Mouse (Mus musculus): ENCODE results near the gene Chmp2a. TPM values are rescaled to one million over a fixed set of nuclear protein-coding genes. Genes with fewer than 3 reads are reported as not detected.

The Chmp2a gene
- polyA plus RNA-seq, 1 experiment: 183 TPM

- peak overlapping the region; percentile 79 for H3K4me3 ChIP-seq (replicated peaks; ENCODE audit: control insufficient read depth, low read depth, low read length)
Observed at GRCm38 (mm10) chr7:13038621-13039169, 4.1 kb upstream of the Chmp2a start.

DNA sequence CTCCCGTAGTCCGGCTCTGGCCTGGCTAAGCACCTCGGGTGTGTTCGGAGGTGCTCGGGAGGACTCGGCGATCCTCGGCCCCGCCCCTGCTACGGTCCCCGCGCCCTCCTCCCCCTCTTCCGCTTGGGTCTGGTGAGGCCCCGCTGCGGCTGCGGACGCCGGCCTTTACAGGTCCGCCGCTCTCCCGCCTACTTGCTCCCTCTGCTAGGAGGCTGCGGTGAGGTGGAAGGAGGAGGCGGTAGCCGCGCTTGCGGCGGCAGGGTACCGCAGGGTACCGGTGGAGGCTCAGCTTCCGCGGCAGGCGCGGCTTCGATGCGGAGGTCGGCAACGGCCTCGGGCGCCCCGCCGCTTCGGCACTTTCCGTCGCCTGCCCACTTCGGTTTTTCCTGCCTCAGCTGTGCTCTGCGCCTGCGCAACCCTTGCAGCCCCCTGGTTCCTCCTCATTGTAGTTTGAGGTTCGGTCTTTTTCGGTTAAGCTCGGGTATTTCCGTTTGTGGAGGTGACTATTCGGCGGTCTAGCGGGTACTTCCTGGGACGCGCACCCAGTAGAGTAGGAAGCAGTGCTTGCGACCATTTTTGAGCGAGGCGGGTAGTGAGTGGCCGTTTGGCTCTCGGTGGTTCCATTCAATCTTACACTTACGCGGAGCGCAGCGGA is 3.4 kb upstream of the Chmp2a start, which contains the start of gene Ube2m:
TSS of gene Ube2m (minus strand) at position 375 of the 655 bp plus-strand sequence.
- peak within 1 kb of the TSS; percentile 100 for H3K27ac ChIP-seq (ENCODE audit: control insufficient read depth, insufficient read depth, low read depth, low read length, poor library complexity)
- peaks cover 10% of the 10 kb centered on the region; the same call in 1 of the 2 replicates for H3K4me1 ChIP-seq (ENCODE audit: control insufficient read depth, insufficient read depth, low read length)
- WGBS: under 1% methylated on average over 64 of the region's 65 CpGs
- TF ChIP-seq CTCF (IDR thresholded peaks at IDR 0.05; ENCODE audit: control insufficient read depth, insufficient read depth, low read length) (no peak), POLR2A (IDR thresholded peaks at IDR 0.05; ENCODE audit: borderline replicate concordance, control insufficient read depth, low read depth, low read length) (peak; percentile 94; the same call in 1 of the 2 replicates)
- peak within 1 kb of the TSS; percentile 79 for H3K4me3 ChIP-seq (replicated peaks; ENCODE audit: control insufficient read depth, low read depth, low read length)

More at GRCm38 (mm10) chr7:13038621-13039169, 4.1 kb upstream of the Chmp2a start:
- TF ChIP-seq POLR2A (IDR thresholded peaks at IDR 0.05; ENCODE audit: borderline replicate concordance, control insufficient read depth, low read depth, low read length) (no peak), CTCF (IDR thresholded peaks at IDR 0.05; ENCODE audit: control insufficient read depth, insufficient read depth, low read length) (no peak)
- 4% methylated on average over 15 of the region's 15 CpGs for WGBS
- Histone ChIP-seq H3K27ac (ENCODE audit: control insufficient read depth, insufficient read depth, low read depth, low read length, poor library complexity) (peak overlapping the region; percentile 100), H3K4me1 (ENCODE audit: control insufficient read depth, insufficient read depth, low read length) (peaks cover 12% of the 10 kb centered on the region)

DNA sequence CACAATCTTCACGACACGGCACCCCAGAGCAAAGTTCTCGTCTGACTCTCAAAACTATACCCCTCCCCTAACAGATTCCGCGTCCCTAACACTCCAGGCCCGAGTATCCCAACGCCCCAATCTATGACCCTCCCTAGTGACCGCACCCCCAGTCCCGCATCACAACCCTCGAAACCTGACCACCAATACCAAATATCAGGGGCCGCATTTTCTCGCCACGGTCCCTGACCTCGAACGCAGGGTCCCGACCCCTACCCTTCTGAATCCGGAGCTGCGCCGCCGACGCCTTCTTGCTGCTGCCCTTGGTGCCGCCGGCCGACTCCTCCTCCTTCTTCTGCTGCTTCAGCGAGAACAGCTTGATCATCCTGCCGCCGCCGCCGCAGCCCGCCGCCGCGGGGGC is 2.8 kb upstream of the Chmp2a start:
- peak overlapping the region; percentile 79 for H3K4me3 ChIP-seq (replicated peaks; ENCODE audit: control insufficient read depth, low read depth, low read length)
- TF ChIP-seq POLR2A (IDR thresholded peaks at IDR 0.05; ENCODE audit: borderline replicate concordance, control insufficient read depth, low read depth, low read length) (no peak), CTCF (IDR thresholded peaks at IDR 0.05; ENCODE audit: control insufficient read depth, insufficient read depth, low read length) (no peak)
- H3K4me1 ChIP-seq (ENCODE audit: control insufficient read depth, insufficient read depth, low read length): peaks cover 7% of the 10 kb centered on the region; the same call in 1 of the 2 replicates
- peak overlapping the region; percentile 100 for H3K27ac ChIP-seq (ENCODE audit: control insufficient read depth, insufficient read depth, low read depth, low read length, poor library complexity)
- under 1% methylated on average over 32 of the region's 33 CpGs for WGBS

GRCm38 (mm10) chr7:13036806-13037205 is 2.2 kb upstream of the Chmp2a start:
- Histone ChIP-seq H3K27ac (ENCODE audit: control insufficient read depth, insufficient read depth, low read depth, low read length, poor library complexity) (no peak overlapping the region), H3K4me1 (ENCODE audit: control insufficient read depth, insufficient read depth, low read length) (peaks cover 7% of the 10 kb centered on the region; the same call in 1 of the 2 replicates), H3K4me3 (replicated peaks; ENCODE audit: control insufficient read depth, low read depth, low read length) (peak overlapping the region; percentile 79)
- 36% methylated on average over 4 of the region's 4 CpGs for WGBS
- TF ChIP-seq POLR2A (IDR thresholded peaks at IDR 0.05; ENCODE audit: borderline replicate concordance, control insufficient read depth, low read depth, low read length) (no peak), CTCF (IDR thresholded peaks at IDR 0.05; ENCODE audit: control insufficient read depth, insufficient read depth, low read length) (no peak)

- no peak overlapping the region for H3K4me3 ChIP-seq (replicated peaks; ENCODE audit: control insufficient read depth, low read depth, low read length)
- H3K27ac ChIP-seq (ENCODE audit: control insufficient read depth, insufficient read depth, low read depth, low read length, poor library complexity): no peak overlapping the region
- TF ChIP-seq POLR2A (IDR thresholded peaks at IDR 0.05; ENCODE audit: borderline replicate concordance, control insufficient read depth, low read depth, low read length) (no peak), CTCF (IDR thresholded peaks at IDR 0.05; ENCODE audit: control insufficient read depth, insufficient read depth, low read length) (no peak)
- peaks cover 7% of the 10 kb centered on the region; the same call in 1 of the 2 replicates for H3K4me1 ChIP-seq (ENCODE audit: control insufficient read depth, insufficient read depth, low read length)
- WGBS: 77% methylated on average over 17 of the region's 17 CpGs
Observed at GRCm38 (mm10) chr7:13035211-13035855, 726 bp upstream of the Chmp2a start.

DNA sequence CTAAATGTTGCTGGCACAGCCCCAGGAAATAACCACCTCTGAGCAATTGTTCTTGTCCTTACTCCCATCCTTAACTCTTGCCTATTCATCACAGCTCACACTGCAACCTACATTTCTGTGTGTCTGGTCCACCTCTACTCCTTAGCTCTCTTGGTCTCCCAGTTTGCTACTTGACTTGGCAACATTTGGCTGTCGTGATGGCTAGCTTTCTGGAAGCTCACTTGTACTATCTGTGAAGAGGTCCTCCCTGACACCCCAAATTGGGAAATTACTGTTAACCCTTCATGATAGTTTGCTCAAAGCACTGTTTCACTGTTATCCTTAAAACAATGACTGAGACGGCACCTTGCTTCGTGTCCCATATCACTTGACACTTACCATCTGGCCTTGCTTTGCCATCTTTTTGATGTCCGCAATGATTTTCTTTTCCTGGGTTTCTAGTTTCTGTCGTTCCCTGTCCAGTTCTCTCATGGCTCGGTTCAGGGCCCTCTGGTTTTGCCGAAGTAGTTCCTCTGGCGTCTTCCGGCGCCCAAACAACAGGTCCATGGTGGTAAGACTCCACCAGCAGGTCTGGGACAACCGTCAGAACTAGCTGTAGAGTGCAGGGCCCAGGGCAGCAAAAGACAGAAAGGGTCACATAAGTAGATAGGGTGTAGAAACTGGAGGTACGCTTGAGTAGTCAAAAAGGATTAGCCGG is 1.0 kb downstream of the Chmp2a start:
- Histone ChIP-seq H3K4me1 (ENCODE audit: control insufficient read depth, insufficient read depth, low read length) (peaks cover 3% of the 10 kb centered on the region; the same call in 1 of the 2 replicates), H3K4me3 (replicated peaks; ENCODE audit: control insufficient read depth, low read depth, low read length) (peak overlapping the region; percentile 90), H3K27ac (ENCODE audit: control insufficient read depth, insufficient read depth, low read depth, low read length, poor library complexity) (peak overlapping the region; percentile 90)
- TF ChIP-seq POLR2A (IDR thresholded peaks at IDR 0.05; ENCODE audit: borderline replicate concordance, control insufficient read depth, low read depth, low read length): no peak
- no peak for TF ChIP-seq CTCF (IDR thresholded peaks at IDR 0.05; ENCODE audit: control insufficient read depth, insufficient read depth, low read length)
- WGBS: 40% methylated on average over 13 of the region's 13 CpGs

- no peak overlapping the region for H3K4me3 ChIP-seq (replicated peaks; ENCODE audit: control insufficient read depth, low read depth, low read length)
- H3K4me1 ChIP-seq (ENCODE audit: control insufficient read depth, insufficient read depth, low read length): peaks cover 3% of the 10 kb centered on the region; the same call in 1 of the 2 replicates
- H3K27ac ChIP-seq (ENCODE audit: control insufficient read depth, insufficient read depth, low read depth, low read length, poor library complexity): no peak overlapping the region
- TF ChIP-seq CTCF (IDR thresholded peaks at IDR 0.05; ENCODE audit: control insufficient read depth, insufficient read depth, low read length): no peak
- TF ChIP-seq POLR2A (IDR thresholded peaks at IDR 0.05; ENCODE audit: borderline replicate concordance, control insufficient read depth, low read depth, low read length): no peak
- WGBS: 89% methylated on average over 7 of the region's 7 CpGs
Observed at GRCm38 (mm10) chr7:13032541-13032940, 2.1 kb downstream of the Chmp2a start.

Data from bone marrow, adult 2 months (tissue).